Mouse (Mus musculus): ENCODE results near the gene Clic3.

- no peak for TF ChIP-seq GATA1 (IDR thresholded peaks at IDR 0.05; ENCODE audit: low read length)
- no peak for TF ChIP-seq TAL1 (IDR thresholded peaks at IDR 0.05; ENCODE audit: low read length)
Measured at GRCm38 (mm10) chr2:25505000-25505399, 48.4 kb downstream of the Clic3 start.

Measured in erythroblast, embryonic 14.5 days (primary cell).